Mouse (Mus musculus) forebrain, postnatal 0 days (tissue): ENCODE measurements around the gene Klhl9. TPM values are rescaled to one million over a fixed set of nuclear protein-coding genes. Genes with fewer than 3 reads are reported as not detected.

ENCODE experiments used
- ATAC-seq: fragments of 200-750 bp; cut with Nextera tagmentation; 2 replicates; pipeline ENCODE4 v1.8.0; 2017; ENCODE audit warnings: mild to moderate bottlenecking, moderate library complexity
- DNase-seq: peaks from one replicate; pipeline ENCODE4 v3.0.0-alpha.2; 2015
- H3K27ac ChIP-seq: fragments of 300-500 bp; sonication (generic); 2 replicates; pipeline ENCODE4 v1.5.1; 2014; ENCODE audit warnings: low read depth, mild to moderate bottlenecking, antibody characterized with exemption, low read length, moderate library complexity, mixed read lengths
- H3K27me3 ChIP-seq: fragments of 300-500 bp; sonication (generic); 2 replicates; pipeline ENCODE4 v1.6.1; 2014; ENCODE audit warnings: mild to moderate bottlenecking, low read length, mixed read lengths; ENCODE audit not compliant: insufficient read depth
- H3K36me3 ChIP-seq: fragments of 300-500 bp; sonication (generic); 2 replicates; pipeline ENCODE4 v1.6.1; 2014; ENCODE audit warnings: mild to moderate bottlenecking, moderate library complexity; ENCODE audit not compliant: insufficient read depth
- H3K4me1 ChIP-seq: fragments of 300-500 bp; sonication (generic); 2 replicates; pipeline ENCODE4 v1.6.1; 2014; ENCODE audit warnings: antibody characterized with exemption; ENCODE audit not compliant: insufficient read depth
- H3K4me2 ChIP-seq: fragments of 300-500 bp; sonication (generic); 2 replicates; pipeline ENCODE4 v1.6.1; 2014; ENCODE audit warnings: low read depth, mild to moderate bottlenecking, moderate library complexity
- H3K4me3 ChIP-seq: fragments of 300-500 bp; sonication (generic); 2 replicates; pipeline ENCODE4 v1.5.1; 2014; ENCODE audit warnings: low read depth, low read length, mixed read lengths
- H3K9ac ChIP-seq: fragments of 300-500 bp; sonication (generic); 2 replicates; pipeline ENCODE4 v1.6.1; 2014; ENCODE audit warnings: mild to moderate bottlenecking
- H3K9me3 ChIP-seq: fragments of 300-500 bp; sonication (generic); 2 replicates; pipeline ENCODE4 v1.6.1; 2016; ENCODE audit warnings: low read length
- CTCF ChIP-seq: sonication (generic); IDR thresholded peaks from 2 replicates; pipeline ENCODE4 v1.5.1; 2016; ENCODE audit warnings: antibody characterized with exemption, control low read depth, low read depth
- WGBS: fragments of 180-500 bp; shearing (Covaris S2); extraction: QIAGEN DNeasy Blood & Tissue Kit; methylation state at CpG from one replicate; pipeline ENCODE4 v1.1.7; 2014; 5-methylcytosine and 5-hydroxymethylcytosine counted together
- polyA plus RNA-seq: library from polyadenylated mRNA; unstranded; fragments of >200 nt; fragmentation: Nextera tagmentation; extraction: Ambion mirVana; gene quantifications from 2 replicates; pipeline ENCODE4 v1.2.1, GENCODE M21; 2015
- total RNA-seq: library from RNA; depleted of rRNA; stranded (reverse); fragments of >200 nt; gene quantifications from 2 replicates; pipeline ENCODE4 v1.2.3, GENCODE M21; 2014; rRNA removed

The Klhl9 gene
- total and polyA plus RNA-seq, 2 experiments from 2014 or later = 78.1 to 176 TPM

GRCm38 (mm10) chr4:88676824-88677223 lies 45.4 kb downstream of the Klhl9 start, which contains the start of gene Ifna16:
Gene Ifna16, minus strand, starts transcription at chr4:88676924.
- Histone ChIP-seq H3K36me3 (no peaks in the 10 kb centered on the region), H3K4me1 (no peaks in the 10 kb centered on the region), H3K4me3 (no peak within 1 kb of the TSS), H3K4me2 (no peak within 1 kb of the TSS), H3K27ac (no peak within 1 kb of the TSS), H3K27me3 (no peaks in the 10 kb centered on the region), H3K9ac (no peak within 1 kb of the TSS), H3K9me3 (no peaks in the 10 kb centered on the region)
- no peak for TF ChIP-seq CTCF
- 77% methylated on average over 1 of the region's 1 CpGs for WGBS
- DNase-seq (no peak), ATAC-seq (no peak)

Other genes starting within 250 kb of the Klhl9 start
Only the 30 nearest of the 32 such genes appear.
- gene Ifna14, start 150.7 kb downstream of the Klhl9 start, total RNA-seq = not detected in 2 replicates
- not detected in 2 replicates for gene Ifna14, start 150.7 kb downstream of the Klhl9 start, polyA plus RNA-seq
- not detected in 2 replicates for gene Ifna9, start 130.1 kb downstream of the Klhl9 start, total RNA-seq
- gene Ifna9, start 130.1 kb downstream of the Klhl9 start, polyA plus RNA-seq = not detected in 2 replicates
- not detected in 2 replicates for gene Ifna12, start 119.1 kb downstream of the Klhl9 start, total RNA-seq
- gene Ifna12, start 119.1 kb downstream of the Klhl9 start, polyA plus RNA-seq = not detected in 2 replicates
- not detected in 2 replicates for gene C87499, start 88.1 kb downstream of the Klhl9 start, total RNA-seq
- gene C87499, start 88.1 kb downstream of the Klhl9 start, polyA plus RNA-seq = not detected in 2 replicates
- gene Ifna13, start 78.0 kb downstream of the Klhl9 start, total RNA-seq = not detected in 2 replicates
- not detected in 2 replicates for gene Ifna13, start 78.0 kb downstream of the Klhl9 start, polyA plus RNA-seq
- not detected in 2 replicates for gene Ifna16, start 45.5 kb downstream of the Klhl9 start, total RNA-seq
- not detected in 2 replicates for gene Ifna16, start 45.5 kb downstream of the Klhl9 start, polyA plus RNA-seq
- not detected in 2 replicates for gene Ifna2, start 38.6 kb downstream of the Klhl9 start, total RNA-seq
- not detected in 2 replicates for gene Ifna2, start 38.6 kb downstream of the Klhl9 start, polyA plus RNA-seq
- gene Ifnab, start 31.1 kb downstream of the Klhl9 start, total RNA-seq = not detected in 2 replicates
- not detected in 2 replicates for gene Ifnab, start 31.1 kb downstream of the Klhl9 start, polyA plus RNA-seq
- 1.2 and 2.9 TPM in 2 replicates for gene Gm26566, start 660 bp downstream of the Klhl9 start, total RNA-seq
- gene Gm26566, start 660 bp downstream of the Klhl9 start, polyA plus RNA-seq = 0.84 and 1.1 TPM in 2 replicates
- not detected in 2 replicates for gene Gm13271, start 32.4 kb upstream of the Klhl9 start, total RNA-seq
- not detected in 2 replicates for gene Gm13271, start 32.4 kb upstream of the Klhl9 start, polyA plus RNA-seq
- gene Gm13283, start 37.7 kb upstream of the Klhl9 start, total RNA-seq = not detected in 2 replicates
- gene Gm13283, start 37.7 kb upstream of the Klhl9 start, polyA plus RNA-seq = not detected in 2 replicates
- not detected in 2 replicates for gene Gm13290, start 51.4 kb upstream of the Klhl9 start, total RNA-seq
- gene Gm13290, start 51.4 kb upstream of the Klhl9 start, polyA plus RNA-seq = not detected in 2 replicates
- not detected in 2 replicates for gene Gm13289, start 54.5 kb upstream of the Klhl9 start, total RNA-seq
- not detected in 2 replicates for gene Gm13289, start 54.5 kb upstream of the Klhl9 start, polyA plus RNA-seq
- not detected in 2 replicates for gene Gm13272, start 57.4 kb upstream of the Klhl9 start, total RNA-seq
- not detected in 2 replicates for gene Gm13272, start 57.4 kb upstream of the Klhl9 start, polyA plus RNA-seq
- 0.33 TPM in 1 of 2 replicates, not detected in the other for gene Ifnz, start 59.7 kb upstream of the Klhl9 start, total RNA-seq
- gene Ifnz, start 59.7 kb upstream of the Klhl9 start, polyA plus RNA-seq = not detected in 2 replicates
- not detected in 2 replicates for gene Gm13276, start 63.2 kb upstream of the Klhl9 start, total RNA-seq
- gene Gm13276, start 63.2 kb upstream of the Klhl9 start, polyA plus RNA-seq = not detected in 2 replicates
- not detected in 2 replicates for gene Gm13277, start 66.2 kb upstream of the Klhl9 start, total RNA-seq
- gene Gm13277, start 66.2 kb upstream of the Klhl9 start, polyA plus RNA-seq = not detected in 2 replicates
- gene Gm13278, start 69.1 kb upstream of the Klhl9 start, total RNA-seq = not detected in 2 replicates
- not detected in 2 replicates for gene Gm13278, start 69.1 kb upstream of the Klhl9 start, polyA plus RNA-seq
- gene Gm13275, start 72.0 kb upstream of the Klhl9 start, total RNA-seq = not detected in 2 replicates
- not detected in 2 replicates for gene Gm13275, start 72.0 kb upstream of the Klhl9 start, polyA plus RNA-seq
- not detected in 2 replicates for gene Gm13279, start 74.9 kb upstream of the Klhl9 start, total RNA-seq
- gene Gm13279, start 74.9 kb upstream of the Klhl9 start, polyA plus RNA-seq = not detected in 2 replicates
- gene Gm13285, start 77.2 kb upstream of the Klhl9 start, total RNA-seq = not detected in 2 replicates
- not detected in 2 replicates for gene Gm13285, start 77.2 kb upstream of the Klhl9 start, polyA plus RNA-seq
- gene Gm13287, start 80.8 kb upstream of the Klhl9 start, total RNA-seq = not detected in 2 replicates
- gene Gm13287, start 80.8 kb upstream of the Klhl9 start, polyA plus RNA-seq = not detected in 2 replicates
- gene Gm13288, start 83.1 kb upstream of the Klhl9 start, total RNA-seq = not detected in 2 replicates
- not detected in 2 replicates for gene Gm13288, start 83.1 kb upstream of the Klhl9 start, polyA plus RNA-seq
- not detected in 2 replicates for gene Ifna7, start 93.8 kb upstream of the Klhl9 start, total RNA-seq
- not detected in 2 replicates for gene Ifna7, start 93.8 kb upstream of the Klhl9 start, polyA plus RNA-seq
- not detected in 2 replicates for gene Ifna11, start 97.5 kb upstream of the Klhl9 start, total RNA-seq
- gene Ifna11, start 97.5 kb upstream of the Klhl9 start, polyA plus RNA-seq = not detected in 2 replicates
- not detected in 2 replicates for gene Ifna6, start 105.0 kb upstream of the Klhl9 start, total RNA-seq
- not detected in 2 replicates for gene Ifna6, start 105.0 kb upstream of the Klhl9 start, polyA plus RNA-seq
- not detected in 2 replicates for gene Ifna5, start 113.1 kb upstream of the Klhl9 start, total RNA-seq
- gene Ifna5, start 113.1 kb upstream of the Klhl9 start, polyA plus RNA-seq = not detected in 2 replicates
- not detected in 2 replicates for gene Ifna4, start 119.4 kb upstream of the Klhl9 start, total RNA-seq
- gene Ifna4, start 119.4 kb upstream of the Klhl9 start, polyA plus RNA-seq = not detected in 2 replicates
- gene Ifna1, start 127.6 kb upstream of the Klhl9 start, total RNA-seq = not detected in 2 replicates
- gene Ifna1, start 127.6 kb upstream of the Klhl9 start, polyA plus RNA-seq = not detected in 2 replicates
- not detected in 2 replicates for gene Ifne, start 157.7 kb upstream of the Klhl9 start, total RNA-seq
- gene Ifne, start 157.7 kb upstream of the Klhl9 start, polyA plus RNA-seq = not detected in 2 replicates